Mouse (Mus musculus): Measurements from ENCODE around the gene Nup85. TPM values are rescaled to one million over a fixed set of nuclear protein-coding genes. Genes with fewer than 3 reads are reported as not detected.
A peak's percentile ranks its signal among the peaks of the same experiment; 100 is the strongest.
"Not testable (repeated sequence)": the region's sequence is repeated elsewhere in the genome, so short reads cannot be mapped to it uniquely, and the experiment has no call there.

The Nup85 gene
- 10 to 100 TPM; 32.5 to 46.0 TPM for total RNA-seq (2021)
- 24.7 and 28.9 TPM in 2 replicates for polyA plus RNA-seq (2012; rRNA removed)
- long read RNA-seq, transcript Nup85-201 (19 exons, 2,230 nt), result major isoform, 27 of 32 reads
- long read RNA-seq, partial matches to known transcripts, result 3 of 32 reads
- long read RNA-seq, other reads (novel, unspliced or antisense), result 2 of 32 reads

GRCm38 (mm10) chr11:115564064-115564809 is at the start of gene Nup85:
Gene Nup85, plus strand, starts transcription at chr11:115564434.
- peak; percentile 96 for DNase-seq

DNA sequence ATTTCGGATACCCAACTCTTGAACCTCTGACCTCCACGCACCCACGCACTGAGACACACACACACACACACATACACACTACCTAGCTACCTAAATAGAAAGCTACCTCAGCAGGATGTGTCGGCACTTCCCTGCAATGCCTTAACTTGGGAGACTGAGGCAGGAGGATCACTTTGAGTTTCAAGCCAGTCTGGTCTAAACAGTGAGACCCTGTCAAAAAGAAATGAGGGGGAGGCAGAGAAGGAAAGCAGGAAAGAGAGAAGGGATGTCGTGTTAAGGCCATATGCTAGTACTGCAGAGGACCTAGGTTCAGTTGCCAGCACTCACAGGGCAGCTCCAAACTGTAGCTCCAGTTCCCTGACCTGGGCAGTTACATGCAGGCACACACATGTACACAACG is 49.2 kb upstream of the Nup85 start:
- no peak for DNase-seq

DNA sequence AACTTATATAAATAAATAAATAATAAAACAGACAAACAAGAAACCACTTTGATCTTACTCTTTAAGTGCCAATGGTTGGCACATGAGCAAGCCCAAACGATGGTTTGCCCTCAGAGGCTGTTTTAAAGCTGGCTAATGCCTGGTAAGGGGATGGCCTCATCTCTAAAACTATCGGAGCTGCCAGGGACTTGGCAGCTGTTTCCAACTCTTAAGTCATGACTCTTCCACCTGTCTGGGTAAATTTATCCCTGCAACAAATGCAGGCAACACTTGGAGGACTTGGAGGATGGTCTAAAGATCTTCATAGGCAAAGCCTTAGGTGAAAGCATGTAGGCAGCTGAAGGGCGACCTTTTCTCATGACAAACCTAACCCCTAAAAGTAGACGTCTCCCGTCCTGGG is 47.3 kb upstream of the Nup85 start:
- DNase-seq, result no peak

GRCm38 (mm10) chr11:115518693-115519092 is 45.5 kb upstream of the Nup85 start:
- no peak for DNase-seq

GRCm38 (mm10) chr11:115519581-115519980 is 44.7 kb upstream of the Nup85 start:
- DNase-seq, result no peak

DNA sequence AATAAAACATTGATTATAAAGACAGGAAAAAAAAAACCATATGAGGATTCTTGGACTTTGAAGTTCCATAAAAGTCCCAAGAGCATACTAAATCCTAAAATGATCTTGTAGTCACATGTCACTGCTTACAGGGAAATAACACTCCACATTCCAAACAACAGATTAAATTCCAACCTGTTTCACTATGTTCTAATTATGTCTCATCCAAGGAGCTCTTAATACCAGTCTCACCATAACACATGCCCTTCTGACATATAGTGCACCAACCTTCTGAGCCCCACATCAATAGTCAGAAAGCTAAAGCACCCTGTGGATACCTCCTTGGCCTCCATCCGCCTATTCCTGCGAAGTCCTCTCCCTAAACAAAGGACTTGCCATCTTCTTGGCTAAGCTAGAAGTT is 44.0 kb upstream of the Nup85 start:
- no peak for DNase-seq

DNA sequence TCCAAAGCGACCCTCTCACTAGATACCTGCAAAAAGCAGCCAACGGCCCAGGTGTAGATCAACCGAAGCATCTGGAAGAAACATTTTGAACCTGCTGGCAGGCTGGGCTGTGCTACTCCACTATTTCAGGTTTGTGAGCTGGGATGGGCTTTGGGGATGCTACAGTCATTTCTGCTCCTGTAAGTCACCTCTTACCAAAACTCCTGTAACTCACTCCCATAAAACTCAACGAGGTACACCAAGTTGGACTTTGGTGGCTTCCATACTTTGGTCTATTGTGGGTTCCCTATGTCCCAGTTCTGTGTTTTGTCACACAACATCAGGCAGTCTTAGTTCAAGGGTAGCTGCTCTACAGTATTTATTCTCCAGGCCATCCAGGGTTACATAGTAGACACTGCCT is 43.2 kb upstream of the Nup85 start:
- DNase-seq, result no peak

DNA sequence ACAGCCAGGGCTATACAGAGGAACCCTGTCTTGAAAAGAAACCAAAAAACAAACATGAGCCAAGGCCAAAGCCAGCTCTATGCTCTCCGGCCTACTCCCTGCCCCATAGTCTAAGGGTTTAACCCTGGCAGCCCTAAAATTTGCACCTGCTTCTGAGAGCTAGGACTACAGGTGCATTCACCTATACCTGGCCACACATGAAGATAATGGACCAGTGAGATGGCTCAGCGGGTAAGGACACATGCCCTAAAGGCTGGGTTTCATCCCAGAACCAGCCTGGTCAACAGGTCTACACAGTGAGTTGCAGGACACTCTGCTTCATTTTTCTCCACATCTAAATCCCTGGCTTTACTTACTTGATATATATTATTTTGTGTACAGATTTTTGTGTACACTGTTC is 42.0 kb upstream of the Nup85 start:
- no peak for DNase-seq

GRCm38 (mm10) chr11:115522703-115523102 is 41.5 kb upstream of the Nup85 start:
- DNase-seq, result no peak

DNA sequence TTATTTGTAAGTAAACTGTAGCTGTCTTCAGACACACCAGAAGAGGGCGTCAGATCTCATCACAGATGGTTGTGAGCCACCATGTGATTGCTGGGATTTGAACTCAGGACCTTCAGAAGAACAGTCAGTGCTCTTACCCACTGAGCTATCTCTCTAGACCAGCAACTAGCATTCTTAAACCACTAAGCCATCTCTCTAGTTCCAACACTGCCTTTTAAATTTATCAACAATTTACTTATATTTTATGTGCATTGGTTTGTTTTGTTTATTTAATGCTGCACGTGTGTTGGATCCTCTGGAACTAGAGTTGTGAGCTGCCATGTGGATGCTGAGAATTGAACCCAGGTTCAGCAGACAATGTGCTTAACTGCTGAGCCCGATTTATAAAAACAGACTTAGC is 37.8 kb upstream of the Nup85 start:
- not testable (repeated sequence) for DNase-seq

DNA sequence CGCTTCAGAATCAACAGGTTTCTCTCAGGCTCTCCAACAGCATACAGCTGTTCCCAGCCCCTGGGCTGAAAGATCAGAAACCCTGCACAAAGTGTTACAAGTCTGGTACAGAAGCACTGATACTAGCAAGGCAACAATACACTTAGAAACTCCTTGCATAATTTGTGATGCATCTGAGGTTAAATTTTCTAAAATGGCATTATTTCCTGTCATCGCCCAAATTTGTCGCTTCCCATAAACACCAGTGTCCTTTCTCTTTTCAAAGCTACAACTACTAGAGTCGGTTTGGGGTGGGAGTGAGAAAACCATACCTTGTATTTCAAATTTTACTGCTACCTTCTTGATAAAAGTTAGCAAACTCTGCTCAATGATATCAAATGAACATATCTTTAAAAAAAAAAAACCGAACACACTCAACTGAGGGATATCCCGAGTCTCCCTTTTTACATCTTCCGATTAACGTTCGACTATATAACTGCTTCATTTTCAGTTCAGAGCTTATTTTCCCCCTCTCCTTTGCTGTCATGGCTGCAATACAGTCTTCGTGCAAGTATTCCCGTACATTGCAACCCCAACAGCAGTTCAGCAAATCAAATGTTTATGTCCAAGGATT is 29.4 kb upstream of the Nup85 start:
- DNase-seq, result no peak

GRCm38 (mm10) chr11:115535401-115536037 is 28.7 kb upstream of the Nup85 start:
- peak; percentile 83 for DNase-seq

- peak; percentile 99 for DNase-seq
Observed at GRCm38 (mm10) chr11:115536038-115536681, 28.1 kb upstream of the Nup85 start, which contains the start of gene Sumo2. Gene Sumo2, minus strand, starts transcription at chr11:115536276.

DNA sequence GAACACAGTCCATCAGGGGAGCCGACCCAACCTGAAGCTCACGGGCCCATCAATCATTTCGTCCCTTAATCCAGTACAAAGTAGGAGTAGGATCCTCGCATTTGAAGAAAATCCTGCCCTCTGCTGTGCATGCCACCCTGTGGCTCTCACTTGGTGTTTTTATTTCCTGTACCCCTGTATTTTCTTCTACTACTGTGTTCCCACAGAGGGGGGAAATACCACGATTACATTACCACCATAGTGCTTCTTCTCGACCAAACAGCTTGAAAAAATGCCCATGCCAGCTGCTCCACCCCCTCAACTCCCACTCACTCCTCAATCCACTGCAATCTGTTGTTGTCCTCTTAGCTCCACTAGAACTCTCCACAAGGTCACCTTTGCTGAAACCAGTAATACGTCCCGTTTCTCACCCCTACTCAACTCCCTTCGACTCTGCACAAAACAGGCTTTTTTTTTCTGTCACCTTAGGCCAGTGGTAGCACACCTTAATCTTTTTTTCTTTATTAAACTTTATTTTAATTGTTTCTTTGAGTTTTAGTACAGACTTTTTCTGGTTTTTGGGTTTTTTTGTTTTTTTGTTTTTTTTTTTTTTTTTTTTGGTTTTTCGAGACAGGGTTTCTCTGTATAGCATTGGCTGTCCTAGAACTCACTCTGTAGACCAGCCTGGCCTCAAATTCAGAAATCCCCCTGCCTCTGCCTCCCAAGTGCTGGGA is 27.2 kb upstream of the Nup85 start:
- peak; percentile 17 for DNase-seq

- DNase-seq, result no peak
Observed at GRCm38 (mm10) chr11:115538045-115538444, 26.2 kb upstream of the Nup85 start.

- DNase-seq, result no peak
Observed at GRCm38 (mm10) chr11:115543571-115543970, 20.7 kb upstream of the Nup85 start.

DNA sequence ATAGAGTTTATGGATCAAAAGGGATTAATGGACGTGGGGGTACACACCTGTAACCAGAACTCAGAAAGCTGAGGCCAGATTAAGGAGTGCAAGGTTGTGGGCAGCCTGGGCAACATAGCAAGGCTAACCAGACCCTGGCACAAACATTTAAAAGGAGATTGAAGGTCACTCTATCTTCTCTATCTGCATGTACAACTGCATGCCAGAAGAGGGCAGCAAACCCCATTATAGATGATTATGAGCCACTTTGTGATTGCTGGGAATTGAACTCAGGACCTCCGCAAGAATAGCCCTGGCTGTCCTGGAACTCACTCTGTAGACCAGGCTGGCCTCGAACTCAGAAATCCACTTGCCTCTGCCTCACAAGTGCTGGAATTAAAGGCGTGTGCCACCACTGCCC is 11.5 kb upstream of the Nup85 start:
- DNase-seq, result no peak

DNA sequence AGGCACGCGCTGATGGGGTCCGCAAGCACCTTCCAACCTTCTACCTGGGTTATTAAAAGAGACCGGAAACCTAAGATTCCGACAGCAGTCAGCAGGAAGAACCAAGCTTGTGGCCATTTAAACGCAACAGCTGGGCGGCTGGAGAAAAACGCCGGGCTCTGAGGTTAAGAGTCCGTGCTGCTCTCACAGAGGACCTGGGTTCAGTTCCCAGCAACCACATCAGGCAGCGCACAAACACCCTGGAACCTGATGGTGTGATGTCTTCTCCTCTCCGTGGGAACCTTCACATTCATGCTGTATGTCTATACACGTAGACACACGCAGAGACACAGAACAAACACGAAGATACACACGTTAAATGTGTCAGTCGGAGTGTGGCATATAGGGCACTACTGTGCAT is 8.5 kb upstream of the Nup85 start:
- no peak for DNase-seq

GRCm38 (mm10) chr11:115563406-115563805 is 828 bp upstream of the Nup85 start:
- no peak for DNase-seq

GRCm38 (mm10) chr11:115564961-115565360 is 727 bp downstream of the Nup85 start:
- no peak for DNase-seq

DNA sequence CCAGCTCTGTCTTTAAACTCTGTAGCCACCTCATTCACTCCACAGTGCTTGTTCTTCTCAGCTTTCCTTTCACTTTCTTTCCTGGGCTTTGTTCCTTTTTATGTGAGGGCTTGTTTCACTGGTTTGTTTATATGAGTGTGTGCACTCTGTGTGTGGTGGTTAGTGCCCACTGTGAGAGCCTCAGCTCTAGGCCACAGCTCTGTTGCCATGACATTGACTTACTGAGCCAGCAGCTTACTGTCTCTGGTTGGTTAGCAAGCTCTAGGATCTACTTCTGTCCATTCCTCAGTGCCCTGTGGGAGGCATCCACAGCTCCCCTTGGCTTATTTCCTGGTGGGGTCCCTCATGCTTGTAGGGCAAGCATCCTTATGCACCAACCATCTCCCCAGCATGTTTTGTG is 14.8 kb downstream of the Nup85 start:
- no peak for DNase-seq
